ENCODE assay signal across 24 mouse cellular contexts in the genomic region with DNA sequence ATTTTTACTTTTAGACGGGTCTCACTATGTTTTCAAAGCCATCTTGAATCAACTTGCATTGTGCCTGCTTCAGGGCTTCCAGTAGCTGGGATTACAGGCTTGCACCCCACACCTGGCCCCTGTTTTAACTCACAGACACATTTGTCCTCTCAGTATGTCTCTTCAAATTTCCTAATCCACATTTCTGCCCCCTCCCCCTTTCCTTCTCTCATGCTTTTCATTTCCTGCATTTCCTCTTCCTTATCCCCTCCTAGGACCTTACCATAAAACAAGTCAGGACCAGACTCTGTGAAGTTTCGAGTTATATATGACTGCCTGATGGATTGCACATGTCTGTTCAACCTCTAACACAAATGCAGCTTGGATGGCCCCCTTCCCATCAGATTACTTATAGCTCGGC.
DNase-seq lines count a peak whose midpoint lies in the region; ATAC-seq and TF ChIP-seq lines count a peak whose summit lies in the region.
"Had no signal": no experiment of that assay in that cellular context is flagged by ENCODE, and none has a peak within 500 bp of the region (broad histone marks: within the 10 kb centered on the region; RNA-seq: fewer than 3 reads in every experiment).

No protein-coding gene starts in this region.

- no peak overlapping the region for H3K4me3 ChIP-seq in kidney, postnatal 0 days (replicated peaks; ENCODE audit: low read depth, low read length)
- H3K4me3 ChIP-seq in limb, embryonic 10.5 days = no peak overlapping the region
- no peak overlapping the region for H3K4me3 ChIP-seq in limb, embryonic 13.5 days
- no peak overlapping the region for H3K4me3 ChIP-seq in midbrain, embryonic 16.5 days (ENCODE audit: low read depth, low read length)
- H3K4me3 ChIP-seq: embryonic facial prominence, embryonic 13.5 days; forebrain, embryonic 10.5 days; forebrain, embryonic 13.5 days; heart, embryonic 13.5 days; hindbrain, embryonic 13.5 days; intestine, embryonic 15.5 days had no signal

- no peaks in the 10 kb centered on the region for H3K27me3 ChIP-seq in kidney, postnatal 0 days (ENCODE audit: insufficient read depth, low read length)
- peaks cover 18% of the 10 kb centered on the region; the same call in 1 of the 2 replicates for H3K27me3 ChIP-seq in limb, embryonic 10.5 days (ENCODE audit: low read depth, poor library complexity, severe bottlenecking)
- H3K27me3 ChIP-seq in limb, embryonic 13.5 days = no peaks in the 10 kb centered on the region
- H3K27me3 ChIP-seq in midbrain, embryonic 16.5 days (ENCODE audit: control insufficient read depth, insufficient read depth, low read depth, low read length) = no peaks in the 10 kb centered on the region
- H3K27me3 ChIP-seq: forebrain, embryonic 13.5 days; heart, embryonic 13.5 days; hindbrain, embryonic 13.5 days; intestine, embryonic 15.5 days had no signal

- ATAC-seq in kidney, postnatal 0 days (replicated peaks; ENCODE audit: low FRiP score, low read depth) = no peak
- ATAC-seq in limb, embryonic 13.5 days (ENCODE audit: low FRiP score, low read depth) = peak; percentile 64
- no peak for ATAC-seq in midbrain, embryonic 16.5 days
- ATAC-seq: activated CD4-positive, CD25-positive, alpha-beta regulatory T cell, adult 4 months; forebrain, embryonic 13.5 days; forebrain, embryonic 16.5 days; hindbrain, embryonic 16.5 days; intestine, embryonic 15.5 days had no signal

- H3K27ac ChIP-seq in kidney, postnatal 0 days = no peak overlapping the region
- peak overlapping the region; percentile 50; the same call in 1 of the 2 replicates for H3K27ac ChIP-seq in limb, embryonic 10.5 days
- H3K27ac ChIP-seq in limb, embryonic 13.5 days = peak overlapping the region; percentile 33; the same call in 1 of the 2 replicates
- H3K27ac ChIP-seq in midbrain, embryonic 16.5 days (ENCODE audit: low read length) = no peak overlapping the region
- H3K27ac ChIP-seq: embryonic facial prominence, embryonic 13.5 days; forebrain, embryonic 10.5 days; forebrain, embryonic 13.5 days; hindbrain, embryonic 13.5 days; intestine, embryonic 15.5 days had no signal

- no peaks in the 10 kb centered on the region for H3K4me1 ChIP-seq in kidney, postnatal 0 days (replicated peaks; ENCODE audit: insufficient read depth, low read length)
- peaks cover 58% of the 10 kb centered on the region for H3K4me1 ChIP-seq in limb, embryonic 10.5 days
- H3K4me1 ChIP-seq in limb, embryonic 13.5 days = peaks cover 39% of the 10 kb centered on the region
- no peaks in the 10 kb centered on the region for H3K4me1 ChIP-seq in midbrain, embryonic 16.5 days (ENCODE audit: control insufficient read depth, insufficient read depth, low read length)
- H3K4me1 ChIP-seq: forebrain, embryonic 13.5 days; hindbrain, embryonic 13.5 days; intestine, embryonic 15.5 days had no signal

- peak; percentile 19 for DNase-seq in embryo, embryonic 11 days
- DNase-seq in embryo, embryonic 10 days (ENCODE audit: low spot score) = no peak
- peak; percentile 42 for DNase-seq in kidney, postnatal 0 days (ENCODE audit: low spot score)
- DNase-seq in kidney, postnatal 25 days = no peak
- peak; percentile 47 for DNase-seq in limb, embryonic 10.5 days (ENCODE audit: low spot score)
- DNase-seq in adrenal gland, adult (ENCODE audit: inconsistent age in 2 of 2, low spot score in 1 of 2) = no peak
- DNase-seq: adrenal gland, postnatal 10 days; adrenal gland, postnatal 36 days; cerebellum, adult 18-20 months; cerebellum, adult 9-10 months; cerebellum, postnatal 14 days; gastrocnemius, postnatal 25 days; heart, adult 18-20 months had no signal

- no peak for TF ChIP-seq CTCF in kidney, postnatal 0 days (IDR thresholded peaks at IDR 0.05; ENCODE audit: low read depth)

- no peaks in the 10 kb centered on the region for H3K9me3 ChIP-seq in kidney, postnatal 0 days (replicated peaks; ENCODE audit: low read length)
- H3K9me3 ChIP-seq in limb, embryonic 10.5 days (replicated peaks) = no peaks in the 10 kb centered on the region
- H3K9me3 ChIP-seq in limb, embryonic 13.5 days = no peaks in the 10 kb centered on the region
- no peaks in the 10 kb centered on the region for H3K9me3 ChIP-seq in midbrain, embryonic 16.5 days (replicated peaks; ENCODE audit: control insufficient read depth, low read length, poor library complexity, severe bottlenecking)
- H3K9me3 ChIP-seq: embryonic facial prominence, embryonic 13.5 days; forebrain, embryonic 10.5 days; forebrain, embryonic 13.5 days; heart, embryonic 13.5 days; hindbrain, embryonic 13.5 days; intestine, embryonic 15.5 days had no signal

- WGBS in kidney, postnatal 0 days = 37% methylated on average over 3 of the region's 3 CpGs
- 28% methylated on average over 3 of the region's 3 CpGs for WGBS in limb, embryonic 10.5 days
- 15% methylated on average over 3 of the region's 3 CpGs for WGBS in limb, embryonic 13.5 days
- 71% methylated on average over 3 of the region's 3 CpGs for WGBS in midbrain, embryonic 16.5 days

- H3K9ac ChIP-seq in kidney, postnatal 0 days (ENCODE audit: low read depth, low read length) = no peak overlapping the region
- H3K9ac ChIP-seq in limb, embryonic 13.5 days = no peak overlapping the region
- no peak overlapping the region for H3K9ac ChIP-seq in midbrain, embryonic 16.5 days (ENCODE audit: low read depth, low read length)
- H3K9ac ChIP-seq: embryonic facial prominence, embryonic 13.5 days; forebrain, embryonic 13.5 days; heart, embryonic 13.5 days; hindbrain, embryonic 13.5 days; intestine, embryonic 15.5 days had no signal

- H3K36me3 ChIP-seq in kidney, postnatal 0 days (ENCODE audit: insufficient read depth, low read length) = no peaks in the 10 kb centered on the region
- H3K36me3 ChIP-seq in limb, embryonic 10.5 days = no peaks in the 10 kb centered on the region
- H3K36me3 ChIP-seq in limb, embryonic 13.5 days = no peaks in the 10 kb centered on the region
- H3K36me3 ChIP-seq in midbrain, embryonic 16.5 days (ENCODE audit: control insufficient read depth, insufficient read depth, low read length) = no peaks in the 10 kb centered on the region
- H3K36me3 ChIP-seq: embryonic facial prominence, embryonic 13.5 days; forebrain, embryonic 10.5 days; heart, embryonic 13.5 days; hindbrain, embryonic 13.5 days; intestine, embryonic 15.5 days had no signal

- no peak overlapping the region for H3K4me2 ChIP-seq in kidney, postnatal 0 days (ENCODE audit: low read length)
- H3K4me2 ChIP-seq in limb, embryonic 13.5 days (replicated peaks) = no peak overlapping the region
- H3K4me2 ChIP-seq in midbrain, embryonic 16.5 days (ENCODE audit: low read length) = no peak overlapping the region
- H3K4me2 ChIP-seq: embryonic facial prominence, embryonic 13.5 days; forebrain, embryonic 13.5 days; heart, embryonic 13.5 days; hindbrain, embryonic 13.5 days; intestine, embryonic 15.5 days had no signal

Comparison
In these comparisons a context has a peak if more than half of its experiments do, and no peak if none do; other contexts are left out.
1. DNase-seq: peak in embryo, embryonic 11 days (single experiment), kidney, postnatal 0 days (single experiment) and limb, embryonic 10.5 days (single experiment); none in embryo, embryonic 10 days (single experiment), kidney, postnatal 25 days (0 of 2) and adrenal gland, adult (0 of 2).
2. H3K27ac ChIP-seq: peak in limb, embryonic 10.5 days (single experiment) and limb, embryonic 13.5 days (single experiment); none in kidney, postnatal 0 days (single experiment) and midbrain, embryonic 16.5 days (single experiment).